Mouse (Mus musculus) lung, postnatal 25 days (tissue): ENCODE results near the gene Olfr117.
"Not testable (repeated sequence)": the region's sequence is repeated elsewhere in the genome, so short reads cannot be mapped to it uniquely, and the experiment has no call there.

Source experiments
- DNase-seq: peaks from one replicate; pipeline ENCODE4 v3.0.0; 2022; ENCODE audit warnings: low spot score

The Olfr117 gene

GRCm38 (mm10) chr17:37663682-37664081, at the start of gene Olfr117:
Gene Olfr117, minus strand, starts transcription at chr17:37663782.
- DNase-seq: no peak

DNA sequence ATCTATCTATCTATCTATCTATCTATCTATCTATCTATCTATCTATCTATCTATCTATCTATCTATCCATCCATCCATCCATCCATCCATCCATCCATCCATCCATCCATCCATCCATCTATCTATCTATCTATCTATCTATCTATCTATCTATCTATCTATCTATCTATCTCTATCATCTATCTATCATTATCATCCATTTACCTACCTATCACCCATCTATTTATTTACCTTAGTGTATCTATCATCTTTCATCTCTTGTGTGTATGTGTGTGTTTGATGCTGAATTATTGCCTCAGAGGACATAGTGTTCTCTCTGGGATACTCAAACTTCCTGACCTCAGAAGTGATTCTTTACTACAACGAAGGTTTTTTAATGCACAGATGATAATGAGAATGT, 32.7 kb upstream of the Olfr117 start, which contains the start of gene Olfr119:
Gene Olfr119, plus strand, starts transcription at position 301 of the 400 bp plus-strand sequence.
- not testable (repeated sequence) for DNase-seq

DNA sequence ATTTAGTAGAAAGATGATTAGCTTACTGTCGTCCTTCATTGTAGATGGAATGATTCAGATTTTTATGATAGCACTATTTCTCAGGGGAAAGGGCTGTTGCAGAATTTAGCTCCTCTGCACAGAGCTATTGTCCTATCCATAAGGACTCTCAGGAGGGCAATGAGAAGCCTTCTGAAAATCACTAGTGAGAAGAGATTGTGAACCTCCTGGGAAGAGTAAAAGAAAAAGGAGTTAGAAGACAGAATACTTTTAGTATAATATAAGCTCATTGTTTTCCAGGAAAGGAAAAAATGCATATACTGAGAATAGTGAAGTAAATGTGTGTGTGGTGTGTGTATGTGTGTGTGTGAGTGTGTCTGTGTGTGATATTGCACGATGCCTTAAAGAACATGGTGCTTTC, 3.1 kb upstream of the Olfr117 start, which contains the start of gene Olfr118:
Gene Olfr118, plus strand, starts transcription at position 301 of the 400 bp plus-strand sequence.
- DNase-seq: no peak

- DNase-seq: no peak
These were observed 36.6 kb downstream of the Olfr117 start, which contains the start of the genes Olfr115 and Olfr116 for GRCm38 (mm10) chr17:37627009-37627408. Gene Olfr115, minus strand, starts transcription at chr17:37627109. Gene Olfr116, minus strand, starts transcription at chr17:37627199.
